Mouse (Mus musculus): ENCODE measurements at regions not wholly inside any gene's neighbourhood (a gene's known extent, or its start where the extent isn't known, plus 50 kb on each side); places are given as distances from the start of the nearest gene placed in this dataset.

DNA sequence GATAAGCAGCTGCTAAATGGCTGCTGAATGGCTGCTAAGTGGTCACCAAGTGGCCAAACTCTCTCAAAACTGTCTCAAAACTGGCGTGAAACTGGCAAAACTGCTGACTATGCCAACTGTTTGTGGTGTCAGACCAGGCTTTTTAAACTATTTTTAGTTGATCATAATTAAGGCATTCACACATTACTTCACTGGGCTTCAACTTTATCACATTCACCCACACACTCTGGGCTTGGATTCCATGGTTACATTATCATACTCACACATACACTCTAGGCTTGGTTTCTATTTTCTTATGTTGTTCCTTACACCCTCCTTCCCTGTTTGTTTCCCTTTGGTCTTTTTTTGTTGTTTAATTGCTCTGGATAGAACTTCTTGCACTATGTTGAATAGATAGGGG, 1716.4 kb upstream of the Slc39a10 start:
- TF ChIP-seq ZC3H11A (IDR thresholded peaks at IDR 0.05; ENCODE audit: borderline replicate concordance, low read depth, low read length) (no peak), MAFK (IDR thresholded peaks at IDR 0.05; ENCODE audit: insufficient read depth, low read depth, low read length) (no peak), CHD2 (IDR thresholded peaks at IDR 0.05; ENCODE audit: low read depth, low read length) (no peak)
